Mouse (Mus musculus): ENCODE measurements around the gene Fgd1. TPM values are rescaled to one million over a fixed set of nuclear protein-coding genes. Genes with fewer than 3 reads are reported as not detected.
A peak's percentile ranks its signal among the peaks of the same experiment; 100 is the strongest.

The Fgd1 gene
- polyA plus RNA-seq, 1 experiment: 2.4 TPM

DNA sequence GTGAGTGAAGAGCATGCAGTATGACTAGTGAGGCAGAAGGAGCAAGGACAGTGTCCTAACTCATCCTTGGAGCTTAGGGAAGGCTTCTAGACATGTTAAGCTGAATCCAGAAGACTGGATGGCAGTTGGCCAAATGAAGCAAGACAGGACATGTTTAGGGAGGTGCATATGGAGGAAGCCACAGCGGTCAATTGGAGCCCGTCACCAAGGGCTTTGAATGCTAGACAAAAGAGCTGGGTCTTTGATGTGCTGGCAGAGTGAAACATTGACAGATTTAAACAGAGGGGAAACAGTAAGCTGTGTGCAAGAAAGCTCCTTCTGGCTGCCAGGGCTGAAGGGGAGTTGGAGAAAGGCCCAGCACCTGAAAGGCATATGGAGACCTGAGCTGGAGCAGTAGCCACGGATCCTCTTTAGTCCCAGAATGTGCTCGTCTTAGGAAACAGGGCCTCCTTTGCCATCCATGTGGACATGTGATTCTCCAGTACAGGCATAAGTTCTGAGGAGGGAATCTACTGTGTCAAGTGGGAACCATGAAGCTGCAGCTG is 31.1 kb downstream of the Fgd1 start:
- TF ChIP-seq CTCF (IDR thresholded peaks at IDR 0.05; ENCODE audit: extremely low read depth, insufficient read depth, insufficient read length, insufficient replicate concordance) (no peak), POLR2A (IDR thresholded peaks at IDR 0.05; ENCODE audit: low read depth, low read length) (no peak)
- Histone ChIP-seq H3K4me1 (ENCODE audit: control insufficient read depth, insufficient read depth, insufficient read length) (no peaks in the 10 kb centered on the region), H3K27ac (ENCODE audit: insufficient read depth, low read length) (no peak overlapping the region), H3K27me3 (ENCODE audit: control insufficient read depth, insufficient read depth, low read length) (no peaks in the 10 kb centered on the region), H3K4me3 (ENCODE audit: extremely low read depth, insufficient read depth, insufficient read length) (no peak overlapping the region), H3K36me3 (ENCODE audit: control insufficient read depth, insufficient read depth, low read length) (no peaks in the 10 kb centered on the region)
- DNase-seq (ENCODE audit: low read depth in 1 of 2, low spot score in 2 of 2): no peak
- 92% methylated on average over 4 of the region's 4 CpGs for WGBS

DNA sequence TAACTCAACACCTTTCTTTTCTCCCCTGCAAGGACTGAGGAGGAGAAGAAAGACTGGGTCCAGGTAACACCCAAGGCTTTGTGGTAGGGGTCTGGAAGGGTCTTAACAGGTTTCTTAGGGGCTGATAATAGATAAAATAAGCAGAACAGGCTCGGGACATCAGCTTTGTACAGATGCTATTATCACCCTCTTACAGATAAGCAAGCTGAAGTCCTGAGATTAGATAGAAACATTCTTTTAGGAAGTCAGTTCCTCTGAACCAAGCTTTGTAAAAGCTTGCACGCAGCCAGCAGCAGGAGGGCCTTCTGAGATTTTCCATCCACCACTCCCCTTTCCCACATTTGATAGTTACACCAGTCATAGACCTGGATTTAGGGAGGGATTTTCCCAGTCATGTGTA is 39.6 kb downstream of the Fgd1 start:
- DNase-seq (ENCODE audit: low read depth in 1 of 2, low spot score in 2 of 2): no peak
- H3K4me1 ChIP-seq (ENCODE audit: control insufficient read depth, insufficient read depth, insufficient read length): no peaks in the 10 kb centered on the region
- H3K4me3 ChIP-seq (ENCODE audit: extremely low read depth, insufficient read depth, insufficient read length): no peak overlapping the region
- no peaks in the 10 kb centered on the region for H3K27me3 ChIP-seq (ENCODE audit: control insufficient read depth, insufficient read depth, low read length)
- WGBS: 77% methylated on average over 2 of the region's 2 CpGs
- peaks cover 9% of the 10 kb centered on the region; the same call in 1 of the 2 replicates for H3K36me3 ChIP-seq (ENCODE audit: control insufficient read depth, insufficient read depth, low read length)
- H3K27ac ChIP-seq (ENCODE audit: insufficient read depth, low read length): no peak overlapping the region
- no peak for TF ChIP-seq CTCF (IDR thresholded peaks at IDR 0.05; ENCODE audit: extremely low read depth, insufficient read depth, insufficient read length, insufficient replicate concordance)
- TF ChIP-seq POLR2A (IDR thresholded peaks at IDR 0.05; ENCODE audit: low read depth, low read length): no peak

DNA sequence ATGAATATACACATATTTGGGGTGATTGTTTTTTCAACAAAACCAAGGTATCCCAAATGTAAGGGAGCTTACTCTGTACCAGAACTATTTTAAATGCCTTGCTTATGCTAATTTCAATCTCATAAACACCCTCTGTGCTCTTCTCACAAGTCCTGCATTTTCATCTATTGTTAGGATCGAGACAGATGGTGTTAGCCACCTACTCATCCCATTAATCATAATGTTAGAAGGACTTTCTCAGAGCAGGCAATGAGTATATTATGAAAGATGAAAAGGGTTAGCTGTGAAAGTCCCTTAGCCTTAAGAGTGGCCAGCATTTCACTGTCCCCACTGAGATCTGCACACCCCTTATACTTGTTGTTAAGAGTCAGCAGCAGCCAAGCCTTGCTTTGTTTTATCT is 41.5 kb downstream of the Fgd1 start:
- no peak for DNase-seq (ENCODE audit: low read depth in 1 of 2, low spot score in 2 of 2)
- no peak overlapping the region for H3K27ac ChIP-seq (ENCODE audit: insufficient read depth, low read length)
- TF ChIP-seq POLR2A (IDR thresholded peaks at IDR 0.05; ENCODE audit: low read depth, low read length): no peak
- no peak for TF ChIP-seq CTCF (IDR thresholded peaks at IDR 0.05; ENCODE audit: extremely low read depth, insufficient read depth, insufficient read length, insufficient replicate concordance)
- no peak overlapping the region for H3K4me3 ChIP-seq (ENCODE audit: extremely low read depth, insufficient read depth, insufficient read length)
- WGBS: 77% methylated on average over 1 of the region's 1 CpGs
- no peaks in the 10 kb centered on the region for H3K4me1 ChIP-seq (ENCODE audit: control insufficient read depth, insufficient read depth, insufficient read length)
- no peaks in the 10 kb centered on the region for H3K27me3 ChIP-seq (ENCODE audit: control insufficient read depth, insufficient read depth, low read length)
- H3K36me3 ChIP-seq (ENCODE audit: control insufficient read depth, insufficient read depth, low read length): peaks cover 9% of the 10 kb centered on the region; the same call in 1 of the 2 replicates

DNA sequence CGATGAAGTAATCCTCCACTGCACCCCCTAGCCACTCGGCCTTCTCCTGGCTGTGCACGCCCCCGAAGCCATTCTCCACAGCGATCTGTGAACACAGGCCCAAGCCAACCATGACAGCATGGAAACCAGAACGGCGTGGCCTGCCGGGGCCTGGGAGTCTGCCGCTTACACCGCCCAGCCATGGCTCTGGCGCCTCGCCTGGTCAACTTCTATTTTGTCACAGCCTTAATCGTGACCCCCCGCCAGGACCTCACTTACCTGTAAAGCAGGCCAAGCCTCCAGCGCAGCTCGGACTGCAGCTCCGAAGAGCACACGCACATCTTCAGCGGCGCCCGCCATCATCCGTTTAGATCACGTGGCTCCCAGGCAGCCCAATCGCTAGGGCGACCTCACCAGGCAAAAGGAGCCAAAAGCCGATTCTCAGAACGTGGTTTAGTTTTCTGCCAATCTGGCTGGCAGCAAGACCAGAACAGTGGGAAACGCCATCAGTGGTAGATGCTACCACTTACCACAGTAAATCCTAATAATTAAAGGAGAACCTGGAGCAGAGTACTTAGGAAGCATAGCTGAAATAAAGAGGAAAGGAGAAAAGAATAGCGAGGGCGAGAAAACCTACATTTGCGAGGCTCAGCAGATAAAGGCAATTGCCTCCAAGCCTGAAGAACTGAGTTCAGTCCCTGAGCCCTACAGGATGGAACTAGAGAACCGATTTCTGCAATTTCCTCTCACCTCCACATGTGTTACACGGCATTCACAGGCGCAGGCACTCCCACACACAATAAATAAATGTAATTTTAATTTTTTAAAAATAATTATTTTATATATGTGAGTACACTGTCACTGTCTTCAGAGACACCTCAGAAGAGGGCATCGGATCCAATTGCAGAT is 50.5 kb downstream of the Fgd1 start, which contains the start of gene Tsr2:
Gene Tsr2, minus strand, starts transcription at position 373 of the 888 bp plus-strand sequence.
- Histone ChIP-seq H3K27ac (ENCODE audit: insufficient read depth, low read length) (0 out of 2 replicates have a peak within 1 kb of the TSS, but pooled peaks have one; percentile 53), H3K4me3 (ENCODE audit: extremely low read depth, insufficient read depth, insufficient read length) (peak within 1 kb of the TSS; percentile 81), H3K36me3 (ENCODE audit: control insufficient read depth, insufficient read depth, low read length) (no peaks in the 10 kb centered on the region), H3K27me3 (ENCODE audit: control insufficient read depth, insufficient read depth, low read length) (no peaks in the 10 kb centered on the region), H3K4me1 (ENCODE audit: control insufficient read depth, insufficient read depth, insufficient read length) (no peaks in the 10 kb centered on the region)
- TF ChIP-seq CTCF (IDR thresholded peaks at IDR 0.05; ENCODE audit: extremely low read depth, insufficient read depth, insufficient read length, insufficient replicate concordance) (no peak), POLR2A (IDR thresholded peaks at IDR 0.05; ENCODE audit: low read depth, low read length) (no peak)
- peak; percentile 54 to 67 for DNase-seq (ENCODE audit: low read depth in 1 of 2, low spot score in 2 of 2)
- WGBS: 34% methylated on average over 35 of the region's 35 CpGs

DNA sequence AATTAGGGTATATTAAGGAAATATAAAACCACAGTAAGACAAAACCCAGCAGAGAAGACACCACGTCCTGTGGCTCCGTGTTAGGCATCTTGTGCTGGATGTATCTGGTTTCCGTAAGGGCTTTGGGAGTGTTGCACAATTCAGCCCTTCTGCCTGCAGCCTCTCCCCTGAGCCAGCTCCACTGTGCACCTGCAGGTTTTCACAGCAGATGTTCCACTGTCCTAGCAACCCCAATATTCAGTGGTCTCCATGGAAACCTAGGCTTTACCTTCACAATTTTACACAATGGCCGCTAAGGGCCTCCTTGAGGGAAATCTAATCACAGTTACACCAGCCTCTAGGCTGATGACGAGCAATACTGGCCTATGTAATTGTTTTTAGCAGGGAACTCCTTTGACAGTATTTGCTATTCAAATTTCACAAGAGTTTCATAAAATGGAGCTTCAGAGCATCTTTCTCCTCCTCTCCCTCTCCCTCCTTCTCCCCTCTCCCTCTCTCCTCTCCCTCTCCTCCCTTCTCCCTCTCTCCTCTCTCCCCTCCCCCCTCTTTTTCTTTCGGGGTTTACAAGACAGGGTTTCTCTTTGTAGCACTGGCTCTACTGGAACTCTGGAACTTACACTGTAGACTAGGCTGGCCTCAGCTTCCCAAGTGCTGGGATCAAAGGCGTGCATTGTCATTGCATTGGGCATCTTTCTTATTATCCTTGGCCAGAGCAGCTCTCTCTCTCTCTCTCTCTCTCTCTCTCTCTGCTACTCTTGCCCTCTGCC is 61.5 kb downstream of the Fgd1 start:
- Histone ChIP-seq H3K4me1 (ENCODE audit: control insufficient read depth, insufficient read depth, insufficient read length) (no peaks in the 10 kb centered on the region), H3K4me3 (ENCODE audit: extremely low read depth, insufficient read depth, insufficient read length) (no peak overlapping the region), H3K36me3 (ENCODE audit: control insufficient read depth, insufficient read depth, low read length) (no peaks in the 10 kb centered on the region), H3K27ac (ENCODE audit: insufficient read depth, low read length) (no peak overlapping the region), H3K27me3 (ENCODE audit: control insufficient read depth, insufficient read depth, low read length) (no peaks in the 10 kb centered on the region)
- DNase-seq (ENCODE audit: low read depth in 1 of 2, low spot score in 2 of 2): no peak
- no peak for TF ChIP-seq POLR2A (IDR thresholded peaks at IDR 0.05; ENCODE audit: low read depth, low read length)
- TF ChIP-seq CTCF (IDR thresholded peaks at IDR 0.05; ENCODE audit: extremely low read depth, insufficient read depth, insufficient read length, insufficient replicate concordance): no peak
- 69% methylated on average over 7 of the region's 7 CpGs for whole genome bisulfite sequencing

DNA sequence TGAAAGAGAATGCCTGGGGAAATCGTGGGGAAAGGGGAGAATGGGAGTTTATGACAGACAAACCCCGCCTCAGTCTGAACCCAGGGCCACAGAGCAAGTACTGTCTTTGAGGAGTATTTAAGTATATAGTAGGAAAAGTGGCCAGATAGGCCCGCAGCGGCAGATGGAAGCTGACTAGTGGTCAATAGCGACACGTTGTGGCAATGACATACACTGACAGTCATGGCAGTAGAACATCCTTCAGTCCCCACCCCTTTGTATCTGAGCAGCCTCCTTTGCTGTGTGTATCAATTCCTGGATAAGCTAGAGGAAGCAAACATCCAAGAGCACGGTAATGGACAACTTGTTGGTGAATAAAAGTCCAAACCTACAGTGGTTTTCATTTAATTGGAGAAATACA is 70.8 kb downstream of the Fgd1 start:
- 16% methylated on average over 7 of the region's 7 CpGs for WGBS
- peak in 1 of 2 experiments; percentile 9 for DNase-seq (ENCODE audit: low read depth in 1 of 2, low spot score in 2 of 2)
- H3K4me3 ChIP-seq (ENCODE audit: extremely low read depth, insufficient read depth, insufficient read length): no peak overlapping the region
- no peaks in the 10 kb centered on the region for H3K27me3 ChIP-seq (ENCODE audit: control insufficient read depth, insufficient read depth, low read length)
- TF ChIP-seq CTCF (IDR thresholded peaks at IDR 0.05; ENCODE audit: extremely low read depth, insufficient read depth, insufficient read length, insufficient replicate concordance): peak; percentile 30; the same call in 1 of the 2 replicates
- TF ChIP-seq POLR2A (IDR thresholded peaks at IDR 0.05; ENCODE audit: low read depth, low read length): no peak
- H3K4me1 ChIP-seq (ENCODE audit: control insufficient read depth, insufficient read depth, insufficient read length): no peaks in the 10 kb centered on the region
- no peak overlapping the region for H3K27ac ChIP-seq (ENCODE audit: insufficient read depth, low read length)
- no peaks in the 10 kb centered on the region for H3K36me3 ChIP-seq (ENCODE audit: control insufficient read depth, insufficient read depth, low read length)

All from spleen, adult 2 months (tissue).